Mouse (Mus musculus): ENCODE results near the gene Cpm.
"Not testable (repeated sequence)": the region's sequence is repeated elsewhere in the genome, so short reads cannot be mapped to it uniquely, and the experiment has no call there.

The Cpm gene

DNA sequence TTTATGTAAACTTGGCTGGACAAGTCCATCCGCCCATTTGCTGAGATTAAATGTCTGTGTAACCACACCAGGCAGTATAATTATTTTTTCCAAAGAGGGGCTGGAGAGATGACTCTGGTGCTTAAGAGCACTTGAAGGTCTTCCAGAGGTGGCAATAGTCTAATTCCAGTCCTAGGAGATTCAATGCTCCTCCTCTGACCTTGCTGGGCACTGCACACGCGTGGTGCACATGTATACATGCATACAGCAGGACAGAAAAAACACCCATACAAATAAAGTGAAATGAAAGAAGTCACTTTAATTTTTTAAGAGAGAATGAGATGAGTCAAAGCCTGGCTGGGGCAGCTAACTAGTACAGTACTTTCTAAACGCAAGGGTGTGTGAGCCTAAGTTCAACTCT is 70.6 kb downstream of the Cpm start:
- in situ Hi-C loops (cut with MboI; ENCODE audit: low pct_unique_long_range_greater_than_20kb in 1 of 2, low sequenced_read_pairs in 2 of 2, unreplicated experiment in 1 of 2), result loop anchor here in 1 of 2 experiments (25.0 kb wide), 1 partner anchor 638 kb away; the partner anchor contains the start of gene Cct2

GRCm38 (mm10) chr10:117700450-117700849 is 71.2 kb downstream of the Cpm start:
- in situ Hi-C loops (cut with MboI; ENCODE audit: low pct_unique_long_range_greater_than_20kb in 1 of 2, low sequenced_read_pairs in 2 of 2, unreplicated experiment in 1 of 2), result no loop called here

DNA sequence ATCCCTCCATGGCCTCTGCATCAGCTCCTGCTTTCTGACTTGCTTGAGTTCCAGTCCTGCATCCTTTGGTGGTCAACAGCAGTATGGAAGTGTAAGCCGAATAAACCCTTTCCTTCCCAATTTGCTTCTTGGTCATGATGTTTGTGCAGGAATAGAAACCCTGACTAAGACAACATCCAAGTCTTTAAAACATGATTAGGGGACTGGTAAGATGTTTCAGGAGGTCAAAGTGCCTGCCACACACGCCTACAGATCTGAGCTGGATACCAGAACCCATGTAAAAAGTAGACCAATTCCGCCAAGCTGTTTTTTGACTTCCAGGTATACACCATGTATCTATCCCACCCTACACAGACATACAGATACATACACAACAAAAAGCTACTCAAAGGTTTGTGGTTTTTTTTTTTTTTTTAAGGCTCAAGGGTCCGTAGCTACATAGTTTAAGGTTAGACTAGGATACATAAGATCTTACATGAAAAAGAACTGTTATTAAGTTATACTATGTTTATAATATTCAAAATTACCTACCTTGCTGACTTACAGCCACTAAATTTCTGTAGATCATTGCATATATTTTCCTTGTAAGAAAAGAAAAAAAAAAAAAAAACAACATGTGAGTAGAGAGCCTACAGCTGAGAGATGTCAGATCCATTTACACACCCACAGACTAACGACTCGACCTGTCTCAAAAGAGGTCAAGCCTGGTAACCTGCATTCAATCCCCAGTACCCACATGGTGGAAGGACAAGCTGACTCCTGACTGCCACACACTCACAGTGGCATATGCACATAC is 71.9 kb downstream of the Cpm start:
- in situ Hi-C loops (cut with MboI; ENCODE audit: low pct_unique_long_range_greater_than_20kb in 1 of 2, low sequenced_read_pairs in 2 of 2, unreplicated experiment in 1 of 2), result no loop called here

DNA sequence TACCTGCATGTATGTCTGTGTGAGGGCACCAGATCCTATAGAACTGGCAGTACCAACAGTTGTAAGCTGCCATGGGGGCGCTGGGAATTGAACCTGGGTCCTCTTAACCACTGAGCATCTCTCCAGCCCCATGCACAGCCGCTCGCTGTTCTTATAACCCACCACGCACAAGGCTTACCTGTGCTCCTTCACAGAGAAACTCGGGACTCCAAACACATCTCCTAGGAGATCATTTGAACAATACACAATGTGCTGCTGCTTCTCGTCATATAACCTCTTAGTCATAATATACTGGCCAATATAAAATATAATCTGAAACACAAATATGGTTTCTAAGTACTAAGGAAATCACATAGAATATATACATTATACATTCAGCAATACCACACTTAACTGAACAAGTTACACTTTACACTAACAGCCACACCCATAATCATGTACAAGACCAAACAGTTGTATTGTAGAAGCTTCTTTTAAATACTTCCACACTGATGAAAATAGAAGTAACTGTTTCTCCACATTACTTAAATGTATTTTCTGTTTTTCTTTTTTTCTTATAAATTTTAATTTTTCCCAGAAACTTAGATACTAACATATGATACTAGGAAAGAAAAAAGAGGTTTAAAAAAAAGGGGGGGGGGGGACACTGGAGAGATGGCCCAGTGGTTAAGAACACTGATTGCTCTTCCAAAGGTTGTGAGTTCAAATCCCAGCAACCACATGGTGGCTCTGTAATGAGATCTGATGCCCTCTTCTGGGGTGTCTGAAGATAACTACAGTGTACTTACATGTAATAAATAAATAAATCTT is 72.9 kb downstream of the Cpm start:
- in situ Hi-C loops (cut with MboI; ENCODE audit: low pct_unique_long_range_greater_than_20kb in 1 of 2, low sequenced_read_pairs in 2 of 2, unreplicated experiment in 1 of 2), result no loop called here

DNA sequence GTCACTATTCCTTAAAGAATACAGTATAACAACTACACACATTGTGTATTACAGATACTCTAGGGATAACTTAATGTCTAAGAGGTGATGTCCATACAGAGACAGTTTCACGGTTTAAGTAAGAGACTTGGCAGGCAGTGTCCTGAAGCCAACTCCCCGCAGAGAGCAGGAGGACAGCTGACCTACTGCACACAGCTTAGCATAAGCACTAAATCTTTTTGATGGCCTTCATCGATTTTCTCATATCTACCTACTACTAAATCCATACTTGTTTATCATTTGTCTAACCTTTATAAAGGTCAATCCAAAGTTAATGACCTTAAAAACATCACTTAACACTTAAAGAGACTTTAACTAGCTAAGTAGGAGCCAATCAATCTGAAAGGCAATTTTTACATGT is 74.2 kb downstream of the Cpm start:
- in situ Hi-C loops (cut with MboI; ENCODE audit: low pct_unique_long_range_greater_than_20kb in 1 of 2, low sequenced_read_pairs in 2 of 2, unreplicated experiment in 1 of 2), result no loop called here

- in situ Hi-C loops (cut with MboI; ENCODE audit: low pct_unique_long_range_greater_than_20kb in 1 of 2, low sequenced_read_pairs in 2 of 2, unreplicated experiment in 1 of 2), result not testable (repeated sequence)
Observed at GRCm38 (mm10) chr10:117704314-117704963, 75.1 kb downstream of the Cpm start.

DNA sequence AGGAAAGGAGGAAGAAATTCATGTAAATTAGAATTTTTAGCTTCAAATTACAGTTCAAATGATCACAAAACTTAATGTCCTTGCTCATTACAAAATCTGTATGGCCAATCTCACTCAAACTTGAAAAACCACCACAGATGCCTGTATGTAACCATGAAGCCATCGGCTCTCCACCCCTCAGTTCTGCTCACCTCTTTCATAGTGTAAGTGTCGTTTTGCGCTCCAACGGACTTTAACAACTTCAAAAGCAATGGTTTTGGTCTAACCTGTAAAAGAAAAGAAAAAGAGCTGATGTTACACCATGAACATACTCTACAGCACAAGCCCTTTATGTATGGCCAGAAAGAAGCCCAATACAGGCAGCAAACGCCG is 75.7 kb downstream of the Cpm start:
- in situ Hi-C loops (cut with MboI; ENCODE audit: low pct_unique_long_range_greater_than_20kb in 1 of 2, low sequenced_read_pairs in 2 of 2, unreplicated experiment in 1 of 2), result no loop called here

DNA sequence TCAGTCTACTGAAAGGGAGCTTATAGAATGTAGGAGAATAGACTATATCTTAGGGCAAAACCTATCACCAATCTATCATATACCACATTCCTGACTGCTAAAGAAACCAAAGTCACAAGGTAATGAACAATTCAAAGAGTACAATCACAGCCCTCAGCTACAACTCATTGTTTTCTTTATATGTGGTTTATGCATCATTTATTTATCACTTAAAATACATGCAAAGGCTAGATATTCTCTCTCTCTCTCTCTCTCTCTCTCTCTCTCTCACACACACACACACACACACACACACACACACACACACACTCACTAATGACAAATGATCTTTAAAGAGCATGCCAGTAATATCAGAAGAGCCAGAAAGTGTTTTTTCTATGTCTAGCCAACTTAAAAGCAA is 76.5 kb downstream of the Cpm start:
- in situ Hi-C loops (cut with MboI; ENCODE audit: low pct_unique_long_range_greater_than_20kb in 1 of 2, low sequenced_read_pairs in 2 of 2, unreplicated experiment in 1 of 2), result no loop called here

GRCm38 (mm10) chr10:117706440-117706839 is 77.1 kb downstream of the Cpm start:
- in situ Hi-C loops (cut with MboI; ENCODE audit: low pct_unique_long_range_greater_than_20kb in 1 of 2, low sequenced_read_pairs in 2 of 2, unreplicated experiment in 1 of 2), result no loop called here

GRCm38 (mm10) chr10:117707114-117707838 is 78.0 kb downstream of the Cpm start:
- in situ Hi-C loops (cut with MboI; ENCODE audit: low pct_unique_long_range_greater_than_20kb in 1 of 2, low sequenced_read_pairs in 2 of 2, unreplicated experiment in 1 of 2), result no loop called here

DNA sequence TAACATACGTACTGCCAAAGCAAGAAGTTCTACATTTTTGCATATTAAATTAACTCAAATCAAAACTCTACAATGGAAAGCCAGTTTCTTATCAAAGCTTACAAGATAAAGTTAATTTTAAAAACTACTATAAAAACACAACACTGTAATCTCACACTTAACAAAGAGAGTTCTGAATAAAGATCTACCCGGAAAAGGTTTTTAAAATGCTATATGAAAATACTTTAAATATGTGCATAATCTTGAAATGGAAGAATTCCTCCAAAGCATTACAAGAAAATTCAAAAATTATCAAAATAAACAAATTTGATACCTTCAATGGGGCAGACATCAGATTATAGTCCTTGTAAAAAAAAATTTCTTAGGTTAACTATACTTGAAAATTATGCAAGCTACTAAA is 79.1 kb downstream of the Cpm start:
- in situ Hi-C loops (cut with MboI; ENCODE audit: low pct_unique_long_range_greater_than_20kb in 1 of 2, low sequenced_read_pairs in 2 of 2, unreplicated experiment in 1 of 2), result no loop called here

GRCm38 (mm10) chr10:117708856-117709255 is 79.6 kb downstream of the Cpm start:
- in situ Hi-C loops (cut with MboI; ENCODE audit: low pct_unique_long_range_greater_than_20kb in 1 of 2, low sequenced_read_pairs in 2 of 2, unreplicated experiment in 1 of 2), result no loop called here

- in situ Hi-C loops (cut with MboI; ENCODE audit: low pct_unique_long_range_greater_than_20kb in 1 of 2, low sequenced_read_pairs in 2 of 2, unreplicated experiment in 1 of 2), result no loop called here
Observed at GRCm38 (mm10) chr10:117709326-117709830, 80.1 kb downstream of the Cpm start.

DNA sequence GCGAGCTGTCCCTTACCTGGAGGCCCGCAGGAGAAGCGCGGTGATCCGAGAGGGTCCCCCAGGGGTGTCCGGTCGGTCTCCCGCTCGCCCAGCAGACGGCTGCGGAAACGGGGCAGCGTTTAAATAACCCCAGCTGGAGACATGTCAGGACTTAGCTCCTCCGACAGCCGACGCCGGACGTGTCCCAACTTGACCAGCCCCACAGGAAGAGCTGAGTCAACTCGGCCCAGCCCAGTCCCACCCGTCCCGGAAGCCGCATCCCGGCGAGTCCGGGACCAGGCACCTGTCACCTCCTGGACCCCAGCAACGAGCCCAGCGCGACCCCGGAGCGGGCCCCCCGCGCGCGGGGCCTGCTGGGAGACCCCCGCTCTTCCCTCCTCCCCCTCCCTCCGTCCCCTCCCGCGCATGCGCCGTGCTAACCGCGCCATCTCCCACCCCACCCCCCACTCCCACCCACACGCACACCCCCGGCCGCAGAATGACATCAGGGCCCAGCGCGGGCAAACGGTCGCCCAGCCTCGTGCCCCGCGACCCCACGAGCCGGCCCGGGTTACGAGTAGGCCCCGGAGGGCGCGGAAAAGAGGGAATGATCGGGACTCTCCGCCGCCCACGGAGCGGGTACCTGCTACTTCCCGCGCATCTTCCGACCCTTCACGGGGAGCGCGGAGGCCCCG is 80.8 kb downstream of the Cpm start:
- in situ Hi-C loops (cut with MboI; ENCODE audit: low pct_unique_long_range_greater_than_20kb in 1 of 2, low sequenced_read_pairs in 2 of 2, unreplicated experiment in 1 of 2), result no loop called here

DNA sequence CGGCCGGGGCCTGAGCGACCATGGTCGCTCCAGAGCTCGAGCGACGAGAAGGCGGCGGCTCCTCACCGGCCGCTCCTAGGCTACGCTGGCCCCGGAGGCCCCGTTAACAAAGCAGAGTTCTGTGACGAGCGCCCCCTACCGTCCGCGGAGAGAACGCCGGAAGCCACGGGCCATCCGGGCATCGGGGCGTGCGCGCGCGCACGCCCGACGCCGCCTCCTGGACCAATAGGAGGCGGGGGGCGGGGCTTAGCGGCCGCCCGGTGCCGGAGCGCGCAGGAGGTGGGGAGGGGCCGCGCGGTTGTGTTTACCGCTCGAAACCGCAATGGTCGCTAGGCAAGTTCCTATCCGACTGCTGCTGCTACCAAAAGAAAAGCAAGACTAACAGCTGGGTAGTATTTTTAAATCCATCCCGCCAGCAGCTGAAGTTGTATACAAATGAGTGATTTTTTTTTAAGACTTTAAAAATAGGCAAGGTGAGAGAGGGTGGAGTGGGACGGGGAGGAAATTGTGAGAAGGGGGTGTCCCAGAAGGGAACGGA is 81.4 kb downstream of the Cpm start, which contains the start of gene Mdm2:
Gene Mdm2, minus strand, starts transcription at position 155 of the 538 bp plus-strand sequence.
- in situ Hi-C loops (cut with MboI; ENCODE audit: low pct_unique_long_range_greater_than_20kb in 1 of 2, low sequenced_read_pairs in 2 of 2, unreplicated experiment in 1 of 2), result no loop called here

DNA sequence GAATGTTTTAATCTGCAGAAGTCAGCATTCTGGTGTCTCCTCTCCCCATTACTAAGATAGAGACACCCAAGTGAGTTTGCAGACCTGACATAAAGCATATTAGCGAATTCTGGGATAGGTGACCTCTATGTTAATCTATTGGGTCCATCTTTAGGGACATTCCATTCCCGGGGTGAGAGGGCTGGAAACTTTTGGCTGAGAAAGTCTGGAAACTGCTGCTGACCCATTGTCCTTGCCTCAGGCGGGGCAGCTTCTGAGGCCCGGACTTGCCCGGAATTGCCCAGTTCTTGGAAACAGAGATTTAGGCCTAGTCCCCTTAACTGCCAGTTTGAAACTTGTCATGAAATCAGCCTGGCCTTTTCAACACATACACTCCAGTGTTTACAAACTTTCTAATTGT is 82.1 kb downstream of the Cpm start:
- in situ Hi-C loops (cut with MboI; ENCODE audit: low pct_unique_long_range_greater_than_20kb in 1 of 2, low sequenced_read_pairs in 2 of 2, unreplicated experiment in 1 of 2), result no loop called here

DNA sequence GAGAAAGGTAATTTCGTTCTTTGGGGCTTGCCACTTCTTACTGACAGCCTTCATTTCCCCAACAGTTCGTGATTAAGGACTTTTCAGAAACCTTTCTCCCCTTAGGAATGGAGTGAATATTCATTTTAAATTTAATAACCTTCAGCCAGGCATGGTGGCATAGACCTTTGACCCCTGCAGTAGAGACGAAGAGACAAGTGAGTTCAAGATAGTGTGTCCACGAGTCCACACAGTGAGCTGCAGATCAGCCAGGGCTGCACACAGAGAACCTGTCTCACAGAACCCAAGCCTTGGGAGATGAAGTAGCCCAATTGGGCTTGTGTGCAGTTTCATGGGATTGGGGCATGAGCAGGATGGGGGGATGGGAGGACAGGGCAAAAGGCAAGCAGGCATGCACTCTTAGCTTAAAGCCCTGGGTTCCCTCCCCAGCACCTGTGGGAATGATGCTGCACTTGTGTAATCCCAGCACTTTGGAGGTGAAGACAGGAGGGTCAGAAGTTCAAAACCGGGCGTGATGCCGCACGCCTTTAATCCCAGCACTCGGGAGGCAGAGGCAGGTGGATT is 83.0 kb downstream of the Cpm start:
- in situ Hi-C loops (cut with MboI; ENCODE audit: low pct_unique_long_range_greater_than_20kb in 1 of 2, low sequenced_read_pairs in 2 of 2, unreplicated experiment in 1 of 2), result no loop called here

All from mouse embryonic stem cell (cell line).